Mouse (Mus musculus) embryonic fibroblast, embryonic 13.5 days (primary cell): ENCODE results near the gene Hist1h1d.

Experiments used
- CTCF ChIP-seq: IDR thresholded peaks from 2 replicates; pipeline ENCODE4 v1.5.1; 2011; ENCODE audit warnings: mild to moderate bottlenecking, control low read depth, low read length, moderate library complexity, borderline replicate concordance; ENCODE audit not compliant: insufficient read depth
- POLR2A ChIP-seq: IDR thresholded peaks from 2 replicates; pipeline ENCODE4 v1.6.1; 2011; ENCODE audit warnings: low read depth, mild to moderate bottlenecking, control low read depth, low read length, moderate library complexity

- TF ChIP-seq POLR2A (no peak), CTCF (no peak)
These were observed 30.5 kb downstream of the Hist1h1d start for GRCm38 (mm10) chr13:23583387-23584068.
